Mouse (Mus musculus): ENCODE measurements around the gene Wnt7a. TPM values are rescaled to one million over a fixed set of nuclear protein-coding genes. Genes with fewer than 3 reads are reported as not detected.
A peak's percentile ranks its signal among the peaks of the same experiment; 100 is the strongest.

Wnt7a gene
- polyA plus RNA-seq (2014; fragmentation: Nextera tagmentation; extraction: Ambion mirVana), result 19.7 and 19.9 TPM in 2 replicates

DNA sequence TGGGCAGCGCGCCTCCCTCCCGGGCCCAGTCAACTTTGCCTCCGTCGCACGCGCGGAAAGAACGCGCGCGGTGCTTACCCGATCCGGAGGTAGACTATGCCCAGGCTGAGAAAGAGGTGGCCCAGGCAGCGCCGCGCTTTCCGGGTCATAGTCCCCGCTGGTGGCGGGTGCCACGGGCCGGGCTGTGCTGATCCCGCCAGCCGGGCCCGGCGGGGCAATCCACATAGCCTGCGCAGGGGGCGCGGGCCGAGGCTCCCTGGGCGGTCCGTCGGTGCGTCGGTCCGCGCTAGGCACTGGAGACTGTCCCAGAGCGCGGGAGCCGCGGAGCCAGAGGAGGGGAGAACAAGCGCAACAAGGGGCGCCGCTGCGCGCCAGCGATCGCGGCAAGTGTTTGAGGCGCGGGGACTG is at the start of gene Wnt7a:
Gene Wnt7a (minus strand): TSS at position 403 of the 408 bp plus-strand sequence.
- DNase-seq (ENCODE audit: low spot score) (peak; percentile 75), ATAC-seq (peak; percentile 65)
- under 1% methylated on average over 48 of the region's 51 CpGs for WGBS
- H3K9ac ChIP-seq (ENCODE audit: low read length), result peak within 1 kb of the TSS; percentile 88
- no peaks in the 10 kb centered on the region for H3K27me3 ChIP-seq (replicated peaks; ENCODE audit: control insufficient read depth, insufficient read depth, low read length)
- peaks cover 18% of the 10 kb centered on the region for H3K36me3 ChIP-seq (ENCODE audit: control insufficient read depth, insufficient read depth, low read length)
- no peaks in the 10 kb centered on the region for H3K9me3 ChIP-seq (replicated peaks; ENCODE audit: control insufficient read depth, low read length)
- H3K27ac ChIP-seq (ENCODE audit: low read depth, low read length), result peak within 1 kb of the TSS; percentile 83
- peaks cover 4% of the 10 kb centered on the region for H3K4me1 ChIP-seq (ENCODE audit: control insufficient read depth, insufficient read depth, low read length)
- peak within 1 kb of the TSS; percentile 74 for H3K4me3 ChIP-seq (ENCODE audit: low read depth, low read length)
- peak within 1 kb of the TSS; percentile 97 for H3K4me2 ChIP-seq (ENCODE audit: low read length)

- no peaks in the 10 kb centered on the region for H3K4me1 ChIP-seq (ENCODE audit: control insufficient read depth, insufficient read depth, low read length)
- 89% methylated on average over 1 of the region's 1 CpGs for WGBS
- H3K36me3 ChIP-seq (ENCODE audit: control insufficient read depth, insufficient read depth, low read length), result peaks cover 11% of the 10 kb centered on the region
- no peaks in the 10 kb centered on the region for H3K27me3 ChIP-seq (replicated peaks; ENCODE audit: control insufficient read depth, insufficient read depth, low read length)
- ATAC-seq (no peak), DNase-seq (ENCODE audit: low spot score) (no peak)
- no peaks in the 10 kb centered on the region for H3K9me3 ChIP-seq (replicated peaks; ENCODE audit: control insufficient read depth, low read length)
- no peak overlapping the region for H3K4me2 ChIP-seq (ENCODE audit: low read length)
- no peak overlapping the region for H3K4me3 ChIP-seq (ENCODE audit: low read depth, low read length)
- H3K9ac ChIP-seq (ENCODE audit: low read length), result no peak overlapping the region
- no peak overlapping the region for H3K27ac ChIP-seq (ENCODE audit: low read depth, low read length)
Measured at GRCm38 (mm10) chr6:91459471-91459870, 48.3 kb upstream of the Wnt7a start.

- Histone ChIP-seq H3K4me2 (ENCODE audit: low read length) (no peak overlapping the region), H3K27ac (ENCODE audit: low read depth, low read length) (no peak overlapping the region), H3K9ac (ENCODE audit: low read length) (no peak overlapping the region), H3K9me3 (replicated peaks; ENCODE audit: control insufficient read depth, low read length) (no peaks in the 10 kb centered on the region), H3K36me3 (ENCODE audit: control insufficient read depth, insufficient read depth, low read length) (no peaks in the 10 kb centered on the region), H3K4me3 (ENCODE audit: low read depth, low read length) (no peak overlapping the region), H3K27me3 (replicated peaks; ENCODE audit: control insufficient read depth, insufficient read depth, low read length) (no peaks in the 10 kb centered on the region), H3K4me1 (ENCODE audit: control insufficient read depth, insufficient read depth, low read length) (no peaks in the 10 kb centered on the region)
- WGBS, result 76% methylated on average over 5 of the region's 5 CpGs
- ATAC-seq (no peak), DNase-seq (ENCODE audit: low spot score) (no peak)
Measured at GRCm38 (mm10) chr6:91454546-91454945, 43.4 kb upstream of the Wnt7a start.

- H3K36me3 ChIP-seq (ENCODE audit: control insufficient read depth, insufficient read depth, low read length), result no peaks in the 10 kb centered on the region
- H3K4me2 ChIP-seq (ENCODE audit: low read length), result no peak overlapping the region
- H3K27ac ChIP-seq (ENCODE audit: low read depth, low read length), result no peak overlapping the region
- DNase-seq (ENCODE audit: low spot score), result no peak
- H3K4me3 ChIP-seq (ENCODE audit: low read depth, low read length), result no peak overlapping the region
- H3K9me3 ChIP-seq (replicated peaks; ENCODE audit: control insufficient read depth, low read length), result no peaks in the 10 kb centered on the region
- WGBS, result 59% methylated on average over 1 of the region's 1 CpGs
- no peaks in the 10 kb centered on the region for H3K4me1 ChIP-seq (ENCODE audit: control insufficient read depth, insufficient read depth, low read length)
- no peak overlapping the region for H3K9ac ChIP-seq (ENCODE audit: low read length)
- ATAC-seq, result no peak
- no peaks in the 10 kb centered on the region for H3K27me3 ChIP-seq (replicated peaks; ENCODE audit: control insufficient read depth, insufficient read depth, low read length)
Measured at GRCm38 (mm10) chr6:91452056-91452455, 40.9 kb upstream of the Wnt7a start.

DNA sequence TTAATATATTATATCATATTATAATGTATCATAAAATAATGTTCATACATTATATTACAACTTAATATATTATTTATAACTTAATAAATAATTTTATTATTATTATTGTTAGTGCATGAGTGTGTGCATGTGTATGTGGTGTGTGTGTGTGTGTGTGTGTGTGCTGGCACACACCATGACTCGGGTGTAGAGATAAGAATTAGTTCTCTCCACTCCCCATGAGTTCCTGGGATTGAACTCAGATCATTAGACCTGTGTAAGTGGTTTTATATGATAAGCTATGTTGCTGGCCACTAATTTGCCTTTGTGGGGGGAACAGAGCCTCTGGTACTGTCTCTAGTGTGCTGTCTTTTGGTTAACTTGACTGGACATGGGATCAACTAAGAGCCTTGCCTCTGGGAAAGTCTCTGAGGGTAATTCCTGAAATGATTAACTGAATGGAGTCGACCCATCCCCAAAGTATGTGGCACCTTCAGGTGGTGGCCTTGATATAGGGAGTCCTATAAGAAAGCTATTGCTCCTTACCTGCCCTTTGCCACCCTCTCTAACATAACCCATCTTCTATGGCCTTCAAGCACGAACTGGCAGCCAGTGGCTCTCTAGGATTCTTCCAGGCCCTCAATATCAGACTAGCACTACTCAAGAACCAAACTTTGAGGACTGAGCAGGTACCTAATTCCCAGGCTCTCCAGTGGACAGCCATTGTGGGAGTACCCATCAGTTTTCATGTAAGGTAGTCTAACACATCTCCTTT is 38.5 kb upstream of the Wnt7a start:
- H3K27me3 ChIP-seq (replicated peaks; ENCODE audit: control insufficient read depth, insufficient read depth, low read length), result no peaks in the 10 kb centered on the region
- H3K4me1 ChIP-seq (ENCODE audit: control insufficient read depth, insufficient read depth, low read length), result no peaks in the 10 kb centered on the region
- ATAC-seq, result no peak
- H3K27ac ChIP-seq (ENCODE audit: low read depth, low read length), result no peak overlapping the region
- H3K9me3 ChIP-seq (replicated peaks; ENCODE audit: control insufficient read depth, low read length), result no peaks in the 10 kb centered on the region
- no peaks in the 10 kb centered on the region for H3K36me3 ChIP-seq (ENCODE audit: control insufficient read depth, insufficient read depth, low read length)
- H3K4me2 ChIP-seq (ENCODE audit: low read length), result no peak overlapping the region
- WGBS, result 44% methylated on average over 3 of the region's 3 CpGs
- no peak overlapping the region for H3K9ac ChIP-seq (ENCODE audit: low read length)
- DNase-seq (ENCODE audit: low spot score), result no peak
- H3K4me3 ChIP-seq (ENCODE audit: low read depth, low read length), result no peak overlapping the region

DNA sequence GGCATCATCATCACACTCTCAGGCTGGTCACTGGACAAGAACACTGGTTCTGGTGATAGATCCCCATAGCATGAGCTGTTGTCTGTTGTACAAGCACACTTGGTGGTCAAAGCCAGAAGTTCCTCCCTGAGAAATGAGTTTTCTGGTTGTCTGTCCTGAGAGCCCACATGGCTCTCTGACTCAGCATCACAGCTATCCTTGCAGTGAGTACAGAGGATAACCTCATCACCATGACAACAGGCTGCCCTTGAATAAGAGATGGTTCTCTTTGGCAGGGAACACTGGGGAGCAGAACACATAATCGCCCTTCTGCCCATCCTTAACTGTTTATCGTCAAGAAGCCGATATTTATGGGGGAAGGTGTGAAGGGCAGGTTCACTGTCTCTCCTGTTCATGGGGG is 34.2 kb upstream of the Wnt7a start:
- H3K9ac ChIP-seq (ENCODE audit: low read length), result no peak overlapping the region
- no peak overlapping the region for H3K4me3 ChIP-seq (ENCODE audit: low read depth, low read length)
- H3K27ac ChIP-seq (ENCODE audit: low read depth, low read length), result no peak overlapping the region
- no peaks in the 10 kb centered on the region for H3K9me3 ChIP-seq (replicated peaks; ENCODE audit: control insufficient read depth, low read length)
- no peak overlapping the region for H3K4me2 ChIP-seq (ENCODE audit: low read length)
- no peaks in the 10 kb centered on the region for H3K27me3 ChIP-seq (replicated peaks; ENCODE audit: control insufficient read depth, insufficient read depth, low read length)
- ATAC-seq (no peak), DNase-seq (ENCODE audit: low spot score) (no peak)
- peaks cover 3% of the 10 kb centered on the region for H3K4me1 ChIP-seq (ENCODE audit: control insufficient read depth, insufficient read depth, low read length)
- no peaks in the 10 kb centered on the region for H3K36me3 ChIP-seq (ENCODE audit: control insufficient read depth, insufficient read depth, low read length)
- 83% methylated on average over 3 of the region's 3 CpGs for WGBS

- no peak for DNase-seq (ENCODE audit: low spot score)
Measured at GRCm38 (mm10) chr6:91441145-91441662, 30.0 kb upstream of the Wnt7a start.

GRCm38 (mm10) chr6:91440474-91441144 is 29.4 kb upstream of the Wnt7a start:
- Histone ChIP-seq H3K4me3 (ENCODE audit: low read depth, low read length) (peak overlapping the region; percentile 59), H3K4me2 (ENCODE audit: low read length) (peak overlapping the region; percentile 97), H3K9ac (ENCODE audit: low read length) (peak overlapping the region; percentile 72), H3K36me3 (ENCODE audit: control insufficient read depth, insufficient read depth, low read length) (no peaks in the 10 kb centered on the region), H3K27me3 (replicated peaks; ENCODE audit: control insufficient read depth, insufficient read depth, low read length) (0 out of 2 replicates have a peak, but pooled peaks cover 3% of the 10 kb centered on the region), H3K27ac (ENCODE audit: low read depth, low read length) (peak overlapping the region; percentile 39; the same call in 1 of the 2 replicates), H3K4me1 (ENCODE audit: control insufficient read depth, insufficient read depth, low read length) (peaks cover 3% of the 10 kb centered on the region), H3K9me3 (replicated peaks; ENCODE audit: control insufficient read depth, low read length) (no peaks in the 10 kb centered on the region)
- WGBS, result 3% methylated on average over 30 of the region's 30 CpGs
- ATAC-seq, result peak; percentile 98
- DNase-seq (ENCODE audit: low spot score), result peak; percentile 98

More at GRCm38 (mm10) chr6:91441145-91441662, 30.0 kb upstream of the Wnt7a start:
- Histone ChIP-seq H3K9me3 (replicated peaks; ENCODE audit: control insufficient read depth, low read length) (no peaks in the 10 kb centered on the region), H3K27ac (ENCODE audit: low read depth, low read length) (peak overlapping the region; percentile 17; the same call in 1 of the 2 replicates), H3K9ac (ENCODE audit: low read length) (peak overlapping the region; percentile 72), H3K27me3 (replicated peaks; ENCODE audit: control insufficient read depth, insufficient read depth, low read length) (0 out of 2 replicates have a peak, but pooled peaks cover 3% of the 10 kb centered on the region), H3K36me3 (ENCODE audit: control insufficient read depth, insufficient read depth, low read length) (no peaks in the 10 kb centered on the region), H3K4me2 (ENCODE audit: low read length) (peak overlapping the region; percentile 97), H3K4me3 (ENCODE audit: low read depth, low read length) (peak overlapping the region; percentile 59), H3K4me1 (ENCODE audit: control insufficient read depth, insufficient read depth, low read length) (peaks cover 3% of the 10 kb centered on the region)
- WGBS, result 4% methylated on average over 19 of the region's 19 CpGs
- peak; percentile 59 for ATAC-seq
